Mouse (Mus musculus): ENCODE data around the gene Vmn2r52. TPM values are rescaled to one million over a fixed set of nuclear protein-coding genes. Genes with fewer than 3 reads are reported as not detected.
"Not testable (repeated sequence)": the region's sequence is repeated elsewhere in the genome, so short reads cannot be mapped to it uniquely, and the experiment has no call there.

The Vmn2r52 gene
- polyA plus RNA-seq (2012; rRNA removed): not detected in 2 replicates

GRCm38 (mm10) chr7:10176473-10176872, at the start of gene Vmn2r52:
Gene Vmn2r52 (minus strand): TSS chr7:10176573.
- 84% methylated on average over 1 of the region's 1 CpGs for WGBS

GRCm38 (mm10) chr7:10105641-10106040, 70.7 kb downstream of the Vmn2r52 start, which contains the start of gene Vmn2r51:
Gene Vmn2r51 (minus strand): TSS chr7:10105741.
- DNase-seq; H3K27me3 ChIP-seq (ENCODE audit: control insufficient read depth, insufficient read depth, low read length); H3K27ac ChIP-seq (ENCODE audit: control insufficient read depth, insufficient read depth, low read length); H3K4me3 ChIP-seq (ENCODE audit: control insufficient read depth, insufficient read depth, low read length); H3K4me1 ChIP-seq (replicated peaks; ENCODE audit: control insufficient read depth, insufficient read depth, low read length); H3K36me3 ChIP-seq (ENCODE audit: control insufficient read depth, insufficient read depth, low read length): not testable (repeated sequence)
- 64% methylated on average over 1 of the region's 1 CpGs for WGBS

More at GRCm38 (mm10) chr7:10176473-10176872, at the start of gene Vmn2r52:
- H3K27ac ChIP-seq (ENCODE audit: control insufficient read depth, insufficient read depth, low read length): no peak within 1 kb of the TSS
- no peaks in the 10 kb centered on the region for H3K4me1 ChIP-seq (replicated peaks; ENCODE audit: control insufficient read depth, insufficient read depth, low read length)
- no peaks in the 10 kb centered on the region for H3K27me3 ChIP-seq (ENCODE audit: control insufficient read depth, insufficient read depth, low read length)
- TF ChIP-seq CTCF (IDR thresholded peaks at IDR 0.05; ENCODE audit: borderline replicate concordance, control insufficient read depth, extremely low read depth, insufficient read depth, low read length, poor library complexity) (no peak), POLR2A (IDR thresholded peaks at IDR 0.05; ENCODE audit: control insufficient read depth, extremely low read depth, insufficient read depth, low read length, poor library complexity) (no peak)
- no peaks in the 10 kb centered on the region for H3K36me3 ChIP-seq (ENCODE audit: control insufficient read depth, insufficient read depth, low read length)
- no peak within 1 kb of the TSS for H3K4me3 ChIP-seq (ENCODE audit: control insufficient read depth, insufficient read depth, low read length)
- no peak for DNase-seq

Other genes with a start within 250 kb of the Vmn2r52 start
- gene Vmn2r48, start 223.0 kb downstream of the Vmn2r52 start, polyA plus RNA-seq (2012; rRNA removed): not detected in 2 replicates
- gene Vmn2r49, start 184.3 kb downstream of the Vmn2r52 start, polyA plus RNA-seq (2012; rRNA removed): not detected in 2 replicates
- gene Vmn2r50, start 123.3 kb downstream of the Vmn2r52 start, polyA plus RNA-seq (2012; rRNA removed): not detected in 2 replicates
- gene Vmn2r51, start 70.8 kb downstream of the Vmn2r52 start, polyA plus RNA-seq (2012; rRNA removed): not detected in 2 replicates
- gene Vmn1r66, start 101.4 kb upstream of the Vmn2r52 start, polyA plus RNA-seq (2012; rRNA removed): not detected in 2 replicates